Mouse (Mus musculus) lung, postnatal 36 days (tissue): Measurements from ENCODE around the gene Rcor1.

ENCODE experiments used
- DNase-seq: peaks from one replicate; pipeline ENCODE4 v3.0.0; 2022; ENCODE audit warnings: mixed read lengths

Gene Rcor1

GRCm38 (mm10) chr12:111134791-111135733 lies 95.9 kb downstream of the Rcor1 start:
- peak; percentile 51 for DNase-seq

GRCm38 (mm10) chr12:111135953-111136352 lies 96.8 kb downstream of the Rcor1 start:
- no peak for DNase-seq

GRCm38 (mm10) chr12:111137079-111137478 lies 97.9 kb downstream of the Rcor1 start:
- peak; percentile 22 for DNase-seq

GRCm38 (mm10) chr12:111143005-111143508 lies 103.9 kb downstream of the Rcor1 start:
- peak; percentile 35 for DNase-seq

- DNase-seq = peak; percentile 18
Observed at GRCm38 (mm10) chr12:111143509-111144063, 104.4 kb downstream of the Rcor1 start.

GRCm38 (mm10) chr12:111144598-111144997 lies 105.4 kb downstream of the Rcor1 start:
- no peak for DNase-seq

GRCm38 (mm10) chr12:111145269-111145668 lies 106.1 kb downstream of the Rcor1 start:
- no peak for DNase-seq

- no peak for DNase-seq
Observed at GRCm38 (mm10) chr12:111149495-111150235, 110.5 kb downstream of the Rcor1 start.

- peak; percentile 61 for DNase-seq
Observed at GRCm38 (mm10) chr12:111150236-111150596, 111.1 kb downstream of the Rcor1 start.

GRCm38 (mm10) chr12:111151422-111152156 lies 112.4 kb downstream of the Rcor1 start:
- no peak for DNase-seq

GRCm38 (mm10) chr12:111152579-111152978 lies 113.4 kb downstream of the Rcor1 start:
- DNase-seq = no peak

- DNase-seq = no peak
Observed at GRCm38 (mm10) chr12:111152981-111153710, 114.0 kb downstream of the Rcor1 start.

GRCm38 (mm10) chr12:111153946-111154345 lies 114.8 kb downstream of the Rcor1 start:
- DNase-seq = no peak

GRCm38 (mm10) chr12:111154641-111155040 lies 115.5 kb downstream of the Rcor1 start:
- DNase-seq = no peak

- no peak for DNase-seq
Observed at GRCm38 (mm10) chr12:111155756-111156155, 116.6 kb downstream of the Rcor1 start.

GRCm38 (mm10) chr12:111159659-111160428 lies 120.7 kb downstream of the Rcor1 start:
- peak; percentile 78 for DNase-seq

GRCm38 (mm10) chr12:111160871-111161270 lies 121.7 kb downstream of the Rcor1 start:
- DNase-seq = no peak

GRCm38 (mm10) chr12:111161943-111162311 lies 122.8 kb downstream of the Rcor1 start:
- no peak for DNase-seq

GRCm38 (mm10) chr12:111162312-111163061 lies 123.3 kb downstream of the Rcor1 start:
- peak; percentile 52 for DNase-seq

GRCm38 (mm10) chr12:111164310-111164751 lies 125.2 kb downstream of the Rcor1 start:
- DNase-seq = peak; percentile 97
